Mouse (Mus musculus): ENCODE data around the gene Arid3b.

Arid3b gene

GRCm38 (mm10) chr9:57775026-57775425 lies 61.6 kb downstream of the Arid3b start:
- DNase-seq, result no peak

GRCm38 (mm10) chr9:57774168-57774567 lies 62.4 kb downstream of the Arid3b start:
- peak; percentile 44 for DNase-seq

GRCm38 (mm10) chr9:57773754-57774153 lies 62.8 kb downstream of the Arid3b start:
- DNase-seq, result no peak

GRCm38 (mm10) chr9:57770836-57771235 lies 65.8 kb downstream of the Arid3b start:
- DNase-seq, result no peak

GRCm38 (mm10) chr9:57770214-57770613 lies 66.4 kb downstream of the Arid3b start:
- DNase-seq, result no peak

- DNase-seq, result no peak
Observed at GRCm38 (mm10) chr9:57769539-57770069, 67.0 kb downstream of the Arid3b start.

GRCm38 (mm10) chr9:57767231-57767630 lies 69.4 kb downstream of the Arid3b start:
- DNase-seq, result peak; percentile 14

GRCm38 (mm10) chr9:57766431-57766830 lies 70.2 kb downstream of the Arid3b start:
- no peak for DNase-seq

GRCm38 (mm10) chr9:57765364-57766351 lies 70.9 kb downstream of the Arid3b start, which contains the start of gene Clk3:
Gene Clk3 (minus strand): TSS chr9:57765860.
- DNase-seq, result no peak

GRCm38 (mm10) chr9:57764974-57765363 lies 71.6 kb downstream of the Arid3b start:
- DNase-seq, result peak; percentile 95

GRCm38 (mm10) chr9:57764147-57764973 lies 72.2 kb downstream of the Arid3b start:
- DNase-seq, result peak; percentile 88

- peak; percentile 72 for DNase-seq
Observed at GRCm38 (mm10) chr9:57762563-57762991, 74.0 kb downstream of the Arid3b start.

GRCm38 (mm10) chr9:57761563-57762551 lies 74.7 kb downstream of the Arid3b start:
- DNase-seq, result peak; percentile 84

GRCm38 (mm10) chr9:57760416-57761146 lies 76.0 kb downstream of the Arid3b start:
- no peak for DNase-seq

GRCm38 (mm10) chr9:57759289-57759688 lies 77.3 kb downstream of the Arid3b start:
- DNase-seq, result peak; percentile 94

- DNase-seq, result no peak
Observed at GRCm38 (mm10) chr9:57758528-57758927, 78.1 kb downstream of the Arid3b start.

- DNase-seq, result no peak
Observed at GRCm38 (mm10) chr9:57757578-57757977, 79.0 kb downstream of the Arid3b start.

- no peak for DNase-seq
Observed at GRCm38 (mm10) chr9:57750901-57751300, 85.7 kb downstream of the Arid3b start.

- DNase-seq, result peak; percentile 87
Observed at GRCm38 (mm10) chr9:57748831-57749230, 87.8 kb downstream of the Arid3b start.

- peak; percentile 63 for DNase-seq
Observed at GRCm38 (mm10) chr9:57748137-57748536, 88.5 kb downstream of the Arid3b start.

- DNase-seq, result no peak
Observed at GRCm38 (mm10) chr9:57747067-57747466, 89.5 kb downstream of the Arid3b start.
